Mouse (Mus musculus) cortical plate, adult 2 months (tissue): ENCODE measurements around the gene Colca2. TPM values are rescaled to one million over a fixed set of nuclear protein-coding genes. Genes with fewer than 3 reads are reported as not detected.

Experiments
- H3K27ac ChIP-seq: fragments of 200-500 bp; 2 replicates; pipeline ENCODE4 v1.5.1; 2012; ENCODE audit warnings: low read length, control low read depth, inconsistent platforms; ENCODE audit not compliant: insufficient read depth
- H3K4me1 ChIP-seq: fragments of 200-500 bp; 2 replicates; pipeline ENCODE4 v1.6.1; 2011; ENCODE audit warnings: low read length; ENCODE audit not compliant: control insufficient read depth, insufficient read depth
- H3K4me3 ChIP-seq: fragments of 200-500 bp; 2 replicates; pipeline ENCODE4 v1.5.1; 2011; ENCODE audit warnings: mild to moderate bottlenecking, low read length, control low read depth; ENCODE audit not compliant: insufficient read depth
- CTCF ChIP-seq: fragments of 200-500 bp; IDR thresholded peaks from 2 replicates; pipeline ENCODE4 v1.5.1; 2011; ENCODE audit warnings: mild to moderate bottlenecking, control low read depth, low read length; ENCODE audit not compliant: insufficient read depth; ENCODE audit errors: extremely low read depth
- POLR2A ChIP-seq: fragments of 200-500 bp; IDR thresholded peaks from 2 replicates; pipeline ENCODE4 v1.6.1; 2011; ENCODE audit warnings: mild to moderate bottlenecking, low read length, control low read depth; ENCODE audit not compliant: insufficient read depth; ENCODE audit errors: extremely low read depth
- polyA plus RNA-seq: library from polyadenylated mRNA; depleted of rRNA; stranded (reverse); fragments of >200 nt; gene quantifications from 2 replicates; pipeline ENCODE4 v1.2.3, GENCODE M21; 2012

The Colca2 gene
- polyA plus RNA-seq, 1 experiment = 3.9 TPM

- no peak overlapping the region for H3K4me3 ChIP-seq
- no peaks in the 10 kb centered on the region for H3K4me1 ChIP-seq
- TF ChIP-seq POLR2A = no peak
- TF ChIP-seq CTCF = no peak
- H3K27ac ChIP-seq = no peak overlapping the region
Observed at GRCm38 (mm10) chr9:51312554-51313317, 34.4 kb upstream of the Colca2 start.

- Histone ChIP-seq H3K27ac (no peak overlapping the region), H3K4me3 (no peak overlapping the region), H3K4me1 (0 out of 2 replicates have a peak, but pooled peaks cover 1% of the 10 kb centered on the region)
- TF ChIP-seq POLR2A (no peak), CTCF (no peak)
Observed at GRCm38 (mm10) chr9:51310515-51310914, 32.1 kb upstream of the Colca2 start.

- peaks cover 3% of the 10 kb centered on the region; the same call in 1 of the 2 replicates for H3K4me1 ChIP-seq
- TF ChIP-seq POLR2A (no peak), CTCF (no peak)
- H3K27ac ChIP-seq = no peak overlapping the region
- H3K4me3 ChIP-seq = no peak overlapping the region
Observed at GRCm38 (mm10) chr9:51306351-51306750, 28.0 kb upstream of the Colca2 start.

- no peak for TF ChIP-seq CTCF
- TF ChIP-seq POLR2A = no peak
- Histone ChIP-seq H3K27ac (peak overlapping the region; percentile 88; the same call in 1 of the 2 replicates), H3K4me1 (peaks cover 3% of the 10 kb centered on the region; the same call in 1 of the 2 replicates), H3K4me3 (no peak overlapping the region)
Observed at GRCm38 (mm10) chr9:51305146-51305545, 26.8 kb upstream of the Colca2 start.

- Histone ChIP-seq H3K4me1 (peaks cover 3% of the 10 kb centered on the region; the same call in 1 of the 2 replicates), H3K4me3 (no peak overlapping the region), H3K27ac (no peak overlapping the region)
- TF ChIP-seq CTCF (no peak), POLR2A (no peak)
Observed at GRCm38 (mm10) chr9:51303980-51304379, 25.6 kb upstream of the Colca2 start.

- no peak overlapping the region for H3K27ac ChIP-seq
- no peak overlapping the region for H3K4me3 ChIP-seq
- H3K4me1 ChIP-seq = no peaks in the 10 kb centered on the region
- TF ChIP-seq CTCF (no peak), POLR2A (no peak)
Observed at GRCm38 (mm10) chr9:51293541-51293940, 15.2 kb upstream of the Colca2 start.

- Histone ChIP-seq H3K4me3 (no peak overlapping the region), H3K4me1 (no peaks in the 10 kb centered on the region), H3K27ac (no peak overlapping the region)
- TF ChIP-seq CTCF (peak; percentile 73), POLR2A (no peak)
Observed at GRCm38 (mm10) chr9:51292674-51293073, 14.3 kb upstream of the Colca2 start.

GRCm38 (mm10) chr9:51290980-51291379, 12.6 kb upstream of the Colca2 start:
- H3K27ac ChIP-seq = no peak overlapping the region
- no peak for TF ChIP-seq POLR2A
- TF ChIP-seq CTCF = no peak
- no peak overlapping the region for H3K4me3 ChIP-seq
- H3K4me1 ChIP-seq = no peaks in the 10 kb centered on the region

GRCm38 (mm10) chr9:51286079-51286478, 7.7 kb upstream of the Colca2 start:
- no peak overlapping the region for H3K27ac ChIP-seq
- H3K4me1 ChIP-seq = no peaks in the 10 kb centered on the region
- no peak for TF ChIP-seq POLR2A
- no peak for TF ChIP-seq CTCF
- no peak overlapping the region for H3K4me3 ChIP-seq
